Mouse (Mus musculus) erythroblast, embryonic 14.5 days (primary cell): Measurements from ENCODE around the gene Yeats2.

Experiments used
- GATA1 ChIP-seq: IDR thresholded peaks from 2 replicates; pipeline ENCODE4 v1.6.1; 2012; ENCODE audit warnings: low read length, inconsistent platforms, mixed read lengths
- TAL1 ChIP-seq: IDR thresholded peaks from 3 replicates; pipeline ENCODE4 v1.6.1; 2012; ENCODE audit warnings: low read length, inconsistent platforms, mixed read lengths

DNA sequence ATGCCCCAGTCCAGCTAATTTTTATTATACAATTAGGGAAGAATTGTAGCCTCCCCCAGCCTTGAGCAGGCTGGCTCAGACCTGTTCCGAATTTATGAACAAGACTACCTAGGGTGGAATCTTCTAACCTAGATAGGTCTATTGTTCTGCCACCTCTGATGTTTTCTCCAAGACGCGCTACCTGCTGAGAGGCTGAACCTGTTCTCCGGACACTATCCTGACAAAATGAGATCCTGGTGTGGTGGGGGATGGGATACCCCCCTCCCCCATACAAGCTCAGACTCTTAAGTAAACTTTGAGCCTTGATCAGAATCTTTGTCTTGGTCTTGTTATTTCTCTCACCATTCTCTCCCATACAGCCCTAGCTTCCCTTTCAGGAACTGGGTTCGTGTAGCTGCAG lies 117.1 kb downstream of the Yeats2 start:
- no peak for TF ChIP-seq GATA1
- TF ChIP-seq TAL1, result no peak
